Mouse (Mus musculus): ENCODE results near the gene Vmn2r10. TPM values are rescaled to one million over a fixed set of nuclear protein-coding genes. Genes with fewer than 3 reads are reported as not detected.
"Not testable (repeated sequence)": the region's sequence is repeated elsewhere in the genome, so short reads cannot be mapped to it uniquely, and the experiment has no call there.

Gene Vmn2r10
- not detected for total RNA-seq (2021)

- not testable (repeated sequence) for DNase-seq (ENCODE audit: extremely low spot score in 1 of 2, low spot score in 1 of 2)
These were observed at the start of gene Vmn2r10 for GRCm38 (mm10) chr5:109006427-109006826. Gene Vmn2r10 (minus strand): TSS chr5:109006527.

GRCm38 (mm10) chr5:109055286-109055685, 49.0 kb upstream of the Vmn2r10 start:
- no peak for DNase-seq (ENCODE audit: extremely low spot score in 1 of 2, low spot score in 1 of 2)

- DNase-seq (ENCODE audit: extremely low spot score in 1 of 2, low spot score in 1 of 2), result no peak
These were observed 26.3 kb upstream of the Vmn2r10 start for GRCm38 (mm10) chr5:109032591-109032990.

- no peak for DNase-seq (ENCODE audit: extremely low spot score in 1 of 2, low spot score in 1 of 2)
These were observed 17.4 kb downstream of the Vmn2r10 start for GRCm38 (mm10) chr5:108988924-108989323.

Other genes starting within 250 kb of the Vmn2r10 start
- gene Rnf212, start 231.5 kb downstream of the Vmn2r10 start, total RNA-seq (2021), result not detected
- not detected for gene Tmed11, start 211.2 kb downstream of the Vmn2r10 start, total RNA-seq (2021)
- gene Vmn2r8, start 197.7 kb downstream of the Vmn2r10 start, total RNA-seq (2021), result not detected
- not detected for gene Vmn2r9, start 153.9 kb downstream of the Vmn2r10 start, total RNA-seq (2021)
- gene Vmn2r11, start 53.0 kb upstream of the Vmn2r10 start, total RNA-seq (2021), result not detected
- gene Vmn2r12, start 91.4 kb upstream of the Vmn2r10 start, total RNA-seq (2021), result not detected
- gene Vmn2r13, start 185.7 kb upstream of the Vmn2r10 start, total RNA-seq (2021), result not detected
- not detected for gene Vmn2r14, start 218.2 kb upstream of the Vmn2r10 start, total RNA-seq (2021)

All from layer of hippocampus, postnatal 25 days (tissue).